16 mouse cellular contexts compared by ENCODE assay signal in genomic region chr11:62637401-62637800, GRCm38 (mm10). TPM values are rescaled to one million over a fixed set of nuclear protein-coding genes. Genes with fewer than 3 reads are reported as not detected.
A peak's percentile ranks its signal among the peaks of the same experiment; 100 is the strongest.
DNase-seq lines count a peak whose midpoint lies in the region; ATAC-seq lines count a peak whose summit lies in the region.
"Had no signal": no experiment of that assay in that cellular context is flagged by ENCODE, and none has a peak within 500 bp of the region (broad histone marks: within the 10 kb centered on the region; RNA-seq: fewer than 3 reads in every experiment).

No protein-coding gene starts in this region.

- no peak overlapping the region for H3K4me3 ChIP-seq in heart, embryonic 15.5 days
- no peak overlapping the region for H3K4me3 ChIP-seq in brown adipose tissue, adult 24 weeks (ENCODE audit: insufficient read depth, low read depth, low read length)
- H3K4me3 ChIP-seq: embryonic facial prominence, embryonic 15.5 days; forebrain, embryonic 15.5 days; midbrain, embryonic 12.5 days had no signal

- peaks cover 83% of the 10 kb centered on the region for H3K4me1 ChIP-seq in heart, embryonic 15.5 days (replicated peaks)
- peaks cover 7% of the 10 kb centered on the region; the same call in 1 of the 2 replicates for H3K4me1 ChIP-seq in brown adipose tissue, adult 24 weeks (ENCODE audit: control insufficient read depth, insufficient read depth, insufficient read length, low read length)

- H3K9me3 ChIP-seq in heart, embryonic 15.5 days (replicated peaks): no peaks in the 10 kb centered on the region
- H3K9me3 ChIP-seq: embryonic facial prominence, embryonic 15.5 days; forebrain, embryonic 15.5 days; midbrain, embryonic 12.5 days had no signal

- WGBS in heart, embryonic 15.5 days: 67% methylated on average over 5 of the region's 5 CpGs

- no peak for DNase-seq in frontal cortex, adult 2 months (ENCODE audit: extremely low spot score in 1 of 2, low spot score in 1 of 2)
- no peak for DNase-seq in heart, postnatal 14 days
- DNase-seq in 3T3-L1 (ENCODE audit: low read depth, low spot score): peak; percentile 72
- DNase-seq in spleen, adult 12 weeks (ENCODE audit: low spot score): no peak
- DNase-seq: B cell, adult 2 months; cerebellum, postnatal 36 days; spleen, adult 18-20 months; thymus, adult 18-20 months had no signal

- 0 out of 2 replicates have a peak, but pooled peaks have one; percentile 13 for ATAC-seq in frontal cortex, adult (ENCODE audit: low TSS enrichment)
- ATAC-seq in heart, embryonic 15.5 days (replicated peaks; ENCODE audit: insufficient number of reproducible peaks, insufficient read depth, low FRiP score, low read depth): 0 out of 2 replicates have a peak, but pooled peaks have one; percentile 3
- ATAC-seq in activated CD4-positive, CD25-positive, alpha-beta regulatory T cell, adult 4 months: no peak
- ATAC-seq: forebrain, embryonic 15.5 days had no signal

- H3K27me3 ChIP-seq in heart, embryonic 15.5 days: no peaks in the 10 kb centered on the region
- H3K27me3 ChIP-seq: embryonic facial prominence, embryonic 15.5 days; forebrain, embryonic 15.5 days; midbrain, embryonic 12.5 days had no signal

- H3K27ac ChIP-seq in heart, embryonic 15.5 days: peak overlapping the region; percentile 85
- peak overlapping the region; percentile 33; the same call in 1 of the 2 replicates for H3K27ac ChIP-seq in brown adipose tissue, adult 24 weeks (replicated peaks; ENCODE audit: low read depth, low read length)
- H3K27ac ChIP-seq: embryonic facial prominence, embryonic 15.5 days; forebrain, embryonic 15.5 days; midbrain, embryonic 12.5 days had no signal

- intact Hi-C loops in heart, postnatal 14 days (cut with DNase I): no loop called here

- no peak overlapping the region for H3K9ac ChIP-seq in heart, embryonic 15.5 days
- H3K9ac ChIP-seq: embryonic facial prominence, embryonic 15.5 days; forebrain, embryonic 15.5 days; midbrain, embryonic 12.5 days had no signal

- H3K36me3 ChIP-seq in heart, embryonic 15.5 days: no peaks in the 10 kb centered on the region
- H3K36me3 ChIP-seq: embryonic facial prominence, embryonic 15.5 days; forebrain, embryonic 15.5 days; midbrain, embryonic 12.5 days had no signal

- H3K4me2 ChIP-seq in heart, embryonic 15.5 days: 0 out of 2 replicates have a peak overlapping the region, but pooled peaks have one; percentile 24
- H3K4me2 ChIP-seq: embryonic facial prominence, embryonic 15.5 days; forebrain, embryonic 15.5 days; liver, embryonic 11.5 days; midbrain, embryonic 12.5 days had no signal

RNA-seq across cellular contexts. Expression of gene Lrrc75a, which starts 10.9 kb away (rescaled TPM):
- polyA plus RNA-seq in frontal cortex, adult 2 months (2012; rRNA removed): 19.9 and 23.7 TPM in 2 replicates
- polyA plus RNA-seq in heart, embryonic 15.5 days (2015; fragmentation: Nextera tagmentation; extraction: Ambion mirVana): 14.6 and 18.5 TPM in 2 replicates
- total RNA-seq in heart, postnatal 14 days (2021): 1 to 10 TPM; 6.3 to 7.9 TPM
- polyA plus RNA-seq in brown adipose tissue, adult 24 weeks (2012; ENCODE audit: insufficient read depth, insufficient read length, missing spikeins): 1.2 TPM in 1 of 2 replicates, not detected in the other
- polyA plus RNA-seq in activated CD4-positive, CD25-positive, alpha-beta regulatory T cell, adult 4 months (2017; shearing (Covaris generic)): 1 to 10 TPM; 1.0 to 1.7 TPM

RNA-seq across cellular contexts. Expression of gene Mmgt2, which starts 11.1 kb away (rescaled TPM):
- polyA plus RNA-seq in frontal cortex, adult 2 months (2012; rRNA removed): 44.4 TPM in 2 replicates
- polyA plus RNA-seq in heart, embryonic 15.5 days (2015; fragmentation: Nextera tagmentation; extraction: Ambion mirVana): 44.7 and 49.1 TPM in 2 replicates
- 10 to 100 TPM in 1 of 2 experiments, 1 to 10 TPM in 1; 10.0 to 10.3 TPM for total RNA-seq in heart, postnatal 14 days (2021)
- 2.3 and 3.6 TPM in 2 replicates for polyA plus RNA-seq in brown adipose tissue, adult 24 weeks (2012; ENCODE audit: insufficient read depth, insufficient read length, missing spikeins)
- 10 to 100 TPM; 32.9 to 42.3 TPM for polyA plus RNA-seq in activated CD4-positive, CD25-positive, alpha-beta regulatory T cell, adult 4 months (2017; shearing (Covaris generic))
